Mouse (Mus musculus) embryo, embryonic 10.5 days (tissue): ENCODE measurements around the gene Elavl1.
"Not testable (repeated sequence)": the region's sequence is repeated elsewhere in the genome, so short reads cannot be mapped to it uniquely, and the experiment has no call there.

Experiments
- DNase-seq: peaks from one replicate; pipeline ENCODE4 v3.0.0-alpha.2; 2015; ENCODE audit warnings: low spot score

The Elavl1 gene

DNA sequence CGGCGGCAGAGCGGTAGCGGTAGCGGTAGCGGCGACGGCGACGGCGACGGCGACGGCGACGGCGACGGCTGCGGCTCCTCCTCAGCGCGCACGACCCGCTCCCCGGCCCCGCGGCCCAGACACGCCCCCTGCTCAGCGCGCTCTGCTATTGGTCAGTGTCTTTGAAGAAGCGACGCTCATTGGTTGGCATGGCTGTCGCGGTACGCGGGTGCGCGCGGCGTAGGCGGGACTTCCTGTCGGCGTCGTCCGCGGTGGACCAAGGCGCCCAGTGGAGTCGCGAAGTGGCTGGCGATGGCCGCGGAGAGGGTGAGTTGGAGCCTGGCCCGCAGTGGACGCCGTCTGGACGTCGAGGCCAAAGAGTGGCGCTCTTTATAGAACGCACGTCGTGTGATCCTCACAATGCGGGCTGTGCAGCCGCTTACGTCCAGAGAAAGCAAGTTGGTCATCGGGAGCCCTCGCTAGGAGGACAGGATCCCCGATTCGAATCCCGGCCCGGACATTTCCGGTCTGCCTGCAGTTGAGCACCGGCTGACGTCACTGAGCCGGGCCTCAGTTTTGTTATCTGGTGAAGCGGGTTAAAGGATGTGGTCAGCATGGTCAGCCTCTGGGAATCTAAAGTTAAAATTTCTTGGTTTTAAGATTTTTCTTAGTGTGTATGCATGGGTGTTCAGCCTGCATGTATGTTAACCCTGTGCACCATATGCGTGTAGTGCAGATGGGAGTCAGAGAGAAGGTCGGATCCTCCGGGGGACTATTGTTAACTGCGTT is at the start of gene Elavl1, which contains the start of gene Ccl25:
Gene Elavl1, minus strand, starts transcription at position 431 of the 768 bp plus-strand sequence.
Gene Ccl25, plus strand, starts transcription at position 228 of the 768 bp plus-strand sequence.
- DNase-seq = peak; percentile 95

DNA sequence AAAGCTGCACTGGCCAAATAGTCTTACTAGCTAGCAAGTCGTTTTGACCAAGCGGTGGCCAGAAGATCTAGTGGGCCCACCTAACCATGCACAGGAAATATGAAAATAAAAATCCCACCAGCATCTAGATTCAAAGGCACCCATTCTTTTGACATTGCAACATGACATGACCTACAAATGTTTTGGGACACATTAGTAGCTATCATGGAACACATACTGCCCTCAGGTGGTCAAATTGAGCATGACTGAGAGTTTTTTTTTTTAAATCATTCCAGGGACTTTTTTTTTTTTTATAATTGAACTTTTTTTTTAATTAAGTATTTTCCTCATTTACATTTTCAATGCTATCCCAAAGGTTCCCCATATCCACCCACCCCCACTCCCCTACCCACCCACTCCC is 47.4 kb upstream of the Elavl1 start:
- DNase-seq = peak; percentile 23

DNA sequence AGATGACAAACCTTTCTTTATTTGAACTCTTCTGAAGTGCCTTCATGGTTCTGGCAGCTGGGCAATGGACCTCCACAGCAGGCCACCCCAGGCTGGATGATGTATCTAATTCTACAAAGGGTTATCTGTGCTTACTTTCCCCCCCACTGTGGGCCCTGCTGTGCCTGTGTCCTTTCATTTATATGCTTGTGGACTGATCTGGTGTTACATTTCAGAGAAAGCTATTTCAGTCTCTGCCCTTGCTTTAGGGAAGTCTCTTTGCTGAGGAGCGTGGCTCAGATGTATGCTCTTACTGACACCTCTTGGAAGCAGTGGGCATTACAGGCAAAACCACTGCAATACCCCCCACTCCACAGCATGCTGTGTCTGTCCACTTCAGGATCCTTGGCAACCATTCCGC is 44.9 kb upstream of the Elavl1 start:
- peak; percentile 70 for DNase-seq

DNA sequence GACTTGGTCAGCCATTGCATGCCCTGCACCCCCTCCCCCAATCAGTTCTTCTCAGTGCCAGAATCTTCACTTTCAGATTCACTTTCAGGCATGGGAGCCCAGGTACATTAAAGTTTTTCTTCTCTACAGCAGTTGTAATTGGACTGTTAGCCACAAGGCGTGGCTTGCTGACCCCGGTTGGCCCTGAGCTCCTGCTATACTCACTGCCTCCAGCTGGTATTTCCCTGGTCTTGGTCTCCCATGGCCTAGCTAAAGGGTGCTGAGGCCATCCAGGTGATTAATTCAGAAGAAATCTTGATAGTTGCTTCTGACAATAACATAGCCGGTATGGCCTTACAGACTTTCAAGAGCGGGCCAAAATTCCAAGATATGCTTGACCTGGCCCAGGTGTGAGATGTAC is 43.3 kb upstream of the Elavl1 start:
- no peak for DNase-seq

DNA sequence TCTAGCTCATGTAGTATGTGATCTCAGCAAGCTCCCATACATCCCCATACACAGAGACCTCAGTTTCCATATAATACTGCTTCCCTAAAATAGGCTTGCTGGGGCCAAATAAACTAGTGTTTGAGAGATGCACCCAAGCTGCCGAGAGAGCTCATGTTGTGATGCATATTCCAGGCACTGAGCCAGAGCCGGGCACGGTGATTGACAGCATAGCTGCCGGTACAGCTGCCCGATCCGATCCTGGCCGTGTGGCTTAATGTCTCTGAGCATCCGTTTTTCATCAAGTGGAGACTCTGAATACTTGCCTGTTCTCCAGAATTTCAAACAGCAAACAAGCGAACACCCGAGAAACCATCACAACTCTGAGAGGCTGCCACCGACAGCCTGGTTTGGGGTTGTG is 42.6 kb upstream of the Elavl1 start:
- no peak for DNase-seq

DNA sequence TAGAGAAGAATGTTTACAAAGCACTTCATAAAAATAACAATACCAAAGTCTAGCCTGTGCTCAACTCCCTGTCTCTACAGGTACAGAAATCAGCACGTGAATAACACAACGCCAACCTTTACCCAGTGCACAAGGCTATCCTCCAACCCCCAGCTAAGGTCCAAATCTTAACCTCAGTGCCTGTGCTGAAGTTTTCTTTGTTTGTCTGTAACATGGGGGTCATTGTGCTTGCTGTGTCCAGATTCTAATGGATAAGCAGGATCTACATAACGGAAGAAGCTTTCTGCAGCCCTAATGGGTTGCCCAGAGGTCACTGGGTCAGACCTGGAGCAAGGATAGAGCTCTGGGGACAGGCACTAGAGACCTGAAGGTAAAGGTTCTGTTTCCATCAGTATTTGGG is 41.0 kb upstream of the Elavl1 start:
- DNase-seq = no peak

DNA sequence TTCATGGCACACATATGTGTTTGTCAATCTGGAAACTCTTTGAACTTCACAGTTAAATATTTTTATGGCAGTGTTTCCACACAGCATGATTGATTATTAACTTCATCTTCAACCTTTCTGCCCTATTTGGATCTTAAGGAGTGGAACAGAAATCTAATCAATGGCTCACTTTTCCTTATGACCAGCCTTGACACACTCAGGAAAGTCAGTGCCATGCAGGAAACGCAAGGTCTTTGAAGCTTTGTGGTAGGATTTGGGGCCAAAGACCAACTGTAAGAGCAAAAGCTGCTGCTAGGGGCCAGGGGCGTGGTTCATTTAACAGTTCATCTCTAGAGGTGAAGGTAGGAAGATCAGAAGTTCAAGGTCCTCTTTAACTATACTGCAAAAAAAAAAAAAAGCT is 35.7 kb upstream of the Elavl1 start:
- DNase-seq = no peak

DNA sequence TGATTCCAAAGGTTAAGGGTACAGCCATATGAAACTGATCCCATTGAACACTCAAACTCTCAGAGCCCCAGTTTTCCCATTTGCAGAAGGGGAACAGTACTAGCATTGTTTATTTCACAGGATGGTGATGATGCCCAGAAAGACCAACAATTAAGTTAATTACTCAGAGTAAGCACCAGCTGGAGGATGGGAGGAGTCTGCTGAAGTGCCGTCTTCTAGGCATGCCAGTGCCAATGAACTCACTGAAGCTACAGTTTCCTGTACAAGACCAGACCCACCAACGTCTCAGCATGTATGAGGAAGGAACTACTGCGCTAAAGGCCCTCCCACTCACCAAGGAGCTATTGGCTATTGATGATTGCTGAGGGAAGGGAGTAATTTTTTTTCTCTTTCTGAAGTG is 34.1 kb upstream of the Elavl1 start:
- no peak for DNase-seq

DNA sequence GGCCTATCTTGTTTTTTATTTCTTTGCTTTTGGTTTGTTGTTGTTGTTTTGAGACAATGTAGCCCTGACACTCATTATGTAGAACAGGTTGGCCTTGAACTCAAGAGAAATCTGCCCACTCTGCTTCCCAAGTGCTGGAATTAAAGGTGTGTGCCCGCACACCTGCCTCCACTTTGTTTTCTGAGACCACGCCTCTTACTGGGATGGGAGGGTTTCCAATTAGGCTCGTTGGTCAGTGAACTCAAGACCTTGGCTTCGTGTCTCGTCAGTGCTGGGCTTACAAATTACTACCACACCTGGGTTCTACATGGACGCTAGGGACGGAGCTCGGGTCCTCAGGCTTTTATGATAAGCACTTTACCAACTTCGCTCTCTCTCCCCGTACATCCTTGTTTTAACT is 30.2 kb upstream of the Elavl1 start:
- DNase-seq = no peak

DNA sequence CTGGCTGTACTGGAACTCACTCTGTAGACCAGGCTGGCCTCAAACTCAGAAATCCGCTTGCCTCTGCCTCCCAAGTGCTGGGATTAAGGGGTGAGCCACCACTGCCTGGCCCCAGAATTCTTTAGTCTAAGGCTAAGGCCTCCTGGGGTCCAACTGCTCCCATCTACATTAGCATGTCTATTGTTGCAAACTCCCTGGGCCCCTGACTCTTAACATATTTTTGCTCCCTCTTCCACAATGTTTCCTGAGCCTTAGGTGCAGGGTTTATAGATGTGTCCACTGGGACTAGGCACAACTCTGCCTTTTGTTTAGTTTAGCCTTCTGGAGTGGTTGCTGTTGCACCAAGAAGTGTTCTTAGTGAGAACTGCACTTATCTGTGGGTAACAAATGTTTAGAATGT is 29.3 kb upstream of the Elavl1 start:
- DNase-seq = no peak

DNA sequence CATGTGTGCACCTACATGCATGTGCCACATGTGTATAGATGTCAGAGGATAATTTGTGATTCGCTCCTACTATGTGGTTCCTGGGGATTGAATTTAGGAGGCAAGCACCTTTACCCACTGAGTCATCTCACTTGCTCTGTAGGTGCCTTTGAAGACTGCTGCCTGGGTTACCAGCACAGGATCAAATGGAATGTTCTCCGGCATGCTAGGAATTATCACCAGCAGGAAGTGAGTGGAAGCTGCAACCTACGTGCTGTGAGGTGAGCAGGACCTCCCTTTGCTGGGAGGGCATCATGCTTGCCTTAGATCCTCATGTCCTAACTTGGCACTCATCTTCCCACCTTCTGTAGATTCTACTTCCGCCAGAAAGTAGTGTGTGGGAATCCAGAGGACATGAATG is 28.5 kb upstream of the Elavl1 start:
- no peak for DNase-seq

DNA sequence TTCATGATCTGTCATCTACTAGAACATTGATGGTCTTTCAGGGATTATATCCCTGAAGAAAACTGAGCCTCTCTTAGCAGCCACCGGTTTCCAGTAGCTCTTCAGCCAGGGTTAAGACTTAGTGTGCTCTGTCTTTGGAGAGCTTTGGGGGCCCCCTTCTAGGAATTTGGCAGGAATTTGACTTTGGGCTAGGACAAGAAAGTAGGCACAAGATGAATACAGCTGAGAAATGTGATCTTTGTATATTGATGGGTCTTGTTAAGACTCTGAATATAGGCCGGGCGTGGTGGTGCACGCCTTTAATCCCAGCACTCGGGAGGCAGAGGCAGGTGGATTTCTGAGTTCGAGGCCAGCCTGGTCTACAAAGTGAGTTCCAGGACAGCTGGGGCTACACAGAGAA is 27.3 kb upstream of the Elavl1 start:
- DNase-seq = not testable (repeated sequence)

DNA sequence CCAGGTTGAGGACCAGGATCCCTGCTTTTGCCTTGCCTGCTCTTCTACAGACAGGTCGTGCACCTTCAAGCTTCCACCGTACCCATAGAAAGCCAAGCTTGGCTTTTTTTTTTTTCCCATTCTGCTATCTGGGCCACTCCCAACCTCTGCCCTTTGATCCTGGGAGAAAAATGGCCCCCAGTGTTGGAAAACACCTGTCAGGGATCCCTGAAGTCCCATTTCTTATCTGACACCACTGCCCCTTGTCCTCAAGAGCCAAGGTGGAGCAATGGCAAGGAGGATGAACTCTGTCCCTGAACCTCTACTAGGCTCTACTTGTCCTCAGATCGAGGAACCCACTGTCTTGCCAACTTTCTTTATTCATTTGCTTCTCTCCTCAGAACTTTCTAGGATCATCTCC is 25.4 kb upstream of the Elavl1 start:
- DNase-seq = no peak

DNA sequence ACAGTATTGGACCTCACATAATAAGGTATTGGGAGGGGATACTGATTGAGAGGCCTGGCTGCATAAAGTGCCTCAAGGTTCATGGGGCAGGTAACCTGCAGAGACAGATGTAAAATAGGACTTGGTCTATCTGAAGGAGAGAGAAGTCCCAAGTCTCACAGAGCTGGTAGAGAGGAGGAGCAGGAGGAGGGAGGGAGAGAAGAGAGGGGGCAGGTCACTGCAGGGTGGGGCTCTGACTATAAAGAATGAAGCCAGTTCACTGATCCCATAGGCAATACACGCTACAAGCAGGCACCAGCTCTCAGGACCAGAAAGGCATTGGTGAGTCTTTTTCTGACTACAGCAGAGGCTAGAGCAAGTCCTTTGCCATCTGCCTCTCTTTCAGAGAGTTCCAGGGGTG is 24.1 kb upstream of the Elavl1 start:
- DNase-seq = no peak

DNA sequence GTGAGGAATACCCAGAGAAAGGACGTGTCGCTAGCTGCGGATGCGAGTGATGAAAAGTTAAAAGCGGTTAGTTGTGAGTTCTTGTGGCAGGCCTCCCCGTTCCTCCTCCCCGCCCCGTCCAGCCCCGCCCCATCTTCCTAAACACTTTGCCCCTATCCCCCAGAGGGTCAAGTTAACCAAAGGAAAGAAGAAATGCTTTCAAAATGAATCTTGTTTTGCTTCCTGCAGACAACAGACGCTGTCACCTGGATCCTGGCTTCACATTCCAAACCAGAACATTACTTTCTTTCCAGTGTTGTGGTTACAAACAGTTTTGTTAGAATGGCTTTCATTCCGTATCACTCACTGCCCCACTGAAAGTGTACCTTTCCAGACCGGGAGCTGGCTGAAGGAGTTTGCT is 23.1 kb upstream of the Elavl1 start:
- no peak for DNase-seq

DNA sequence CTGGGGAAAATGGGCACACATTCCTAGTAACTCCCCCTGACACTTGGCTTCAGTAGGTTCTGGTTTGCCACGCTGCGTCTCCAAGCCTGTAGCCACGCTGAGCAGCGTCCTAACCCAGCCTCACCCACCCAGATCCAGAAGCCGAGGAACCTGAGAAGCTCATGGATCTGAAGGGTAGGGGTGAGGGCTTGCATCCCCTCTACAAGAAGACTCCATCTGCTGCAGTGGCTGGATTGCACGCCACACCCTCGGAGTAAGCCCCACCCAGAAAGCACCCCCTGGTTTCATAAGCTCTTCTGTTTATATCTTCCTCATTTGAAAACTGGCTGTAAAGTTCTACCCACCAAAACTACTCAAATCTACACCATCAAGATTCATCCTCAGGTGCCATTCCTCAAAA is 22.4 kb upstream of the Elavl1 start:
- DNase-seq = no peak

DNA sequence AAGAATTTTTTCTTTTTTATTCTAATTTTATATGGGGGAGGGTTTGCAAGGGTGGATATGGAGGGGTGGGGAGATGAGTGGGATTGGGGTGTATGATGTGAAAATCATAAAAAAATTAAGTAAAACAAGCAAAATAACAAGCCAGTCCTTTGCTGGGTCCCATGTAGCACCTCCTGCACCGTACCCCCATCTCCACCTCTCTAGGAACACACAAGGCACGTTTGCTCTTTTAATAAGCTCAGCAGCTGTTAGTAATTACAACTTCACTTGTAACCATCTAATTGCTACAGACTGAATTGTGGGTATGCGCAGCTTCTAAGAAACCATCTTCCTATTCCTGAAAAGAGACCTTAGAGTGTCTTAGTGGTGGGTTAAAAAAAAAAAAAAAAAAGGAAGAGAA is 15.0 kb upstream of the Elavl1 start:
- no peak for DNase-seq

DNA sequence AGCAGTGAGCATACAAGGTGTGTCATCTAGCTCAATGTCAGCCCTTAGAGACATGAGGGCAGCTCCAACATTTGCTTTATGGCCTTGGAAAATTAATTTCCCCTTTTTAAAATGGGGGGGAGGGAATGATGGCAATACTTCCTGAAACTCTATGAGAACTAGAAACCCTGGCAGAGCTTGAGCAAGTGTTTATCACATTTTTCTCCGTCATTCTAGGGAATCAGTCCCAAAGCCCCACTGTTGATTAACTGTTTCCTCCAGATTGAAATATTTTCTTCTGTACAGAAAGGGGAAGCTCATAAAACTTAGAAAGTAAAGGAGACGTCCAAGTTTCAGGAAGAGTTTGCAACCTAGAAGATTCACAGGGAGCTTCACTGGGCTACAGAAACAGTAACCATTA is 10.5 kb upstream of the Elavl1 start:
- DNase-seq = no peak

DNA sequence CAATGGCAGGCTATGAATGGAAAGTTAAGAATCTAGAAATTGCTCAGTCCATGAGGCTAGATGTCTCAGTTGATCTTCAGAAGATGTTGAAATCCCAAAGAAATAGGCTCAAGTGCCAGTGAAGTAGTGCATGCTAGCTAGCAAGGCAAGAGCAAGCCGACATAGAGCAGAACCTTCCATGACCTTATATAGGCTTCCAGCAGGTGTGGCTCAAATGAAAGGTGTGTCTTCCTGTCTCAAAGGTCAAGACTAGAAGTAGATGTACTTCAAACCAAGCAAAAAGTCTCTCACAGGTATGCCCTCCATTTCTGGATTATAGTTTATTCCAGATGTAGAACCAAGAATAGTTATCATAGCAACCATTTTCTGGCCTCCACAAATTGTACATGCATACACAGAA is 8.8 kb upstream of the Elavl1 start:
- DNase-seq = no peak

DNA sequence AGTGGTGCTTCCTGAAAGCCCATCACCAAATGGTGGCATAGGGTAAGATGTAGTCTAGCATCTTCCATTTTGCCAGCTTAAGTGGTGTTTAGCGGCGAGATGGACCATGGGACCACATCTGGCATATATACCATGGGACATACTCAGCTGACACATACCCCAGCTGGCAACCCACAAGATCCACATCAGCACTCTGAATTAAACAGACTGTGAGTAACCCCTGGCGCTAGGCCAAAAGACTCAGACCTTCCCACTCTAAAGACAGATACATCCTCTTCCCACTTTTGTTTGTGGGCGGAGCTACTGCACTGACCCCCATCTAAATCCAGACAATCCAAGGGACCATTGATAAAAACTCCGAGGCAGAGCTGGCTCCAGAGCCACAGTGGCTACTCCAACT is 3.8 kb upstream of the Elavl1 start:
- DNase-seq = no peak

DNA sequence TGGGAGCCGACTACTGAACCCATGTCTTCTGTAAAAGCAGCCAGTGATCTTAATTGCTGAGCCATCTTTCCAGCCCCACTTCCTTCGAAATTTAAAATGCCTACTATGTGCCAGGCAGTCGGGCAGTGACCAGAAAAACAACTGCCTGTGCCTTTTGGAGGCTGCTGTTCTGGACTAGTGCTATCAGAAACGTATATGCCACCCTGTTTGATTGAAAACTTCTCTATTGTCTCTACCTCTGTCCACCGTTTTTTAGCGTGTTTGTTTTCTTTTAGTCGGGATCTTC is 481 bp upstream of the Elavl1 start:
- peak; percentile 5 for DNase-seq

DNA sequence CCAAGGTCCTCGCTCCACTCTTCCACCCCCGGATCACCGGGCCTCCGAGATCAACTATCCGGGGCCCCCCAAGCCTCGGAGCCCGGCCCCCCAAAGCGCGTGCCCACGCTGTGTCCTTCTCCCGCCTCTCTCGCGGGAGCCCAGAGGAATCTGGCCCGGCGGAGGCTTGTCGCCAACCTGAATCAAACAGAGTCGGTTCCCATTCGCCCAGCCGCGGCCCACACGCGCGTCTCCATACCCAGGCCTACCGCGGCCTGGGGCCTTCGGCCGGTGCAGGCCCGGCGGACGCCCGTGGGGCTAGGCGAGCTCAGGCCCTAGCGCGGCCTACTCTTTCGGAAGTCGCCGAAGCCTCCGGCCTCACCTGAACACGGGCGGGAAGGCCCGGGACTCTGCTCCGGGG is 688 bp downstream of the Elavl1 start:
- no peak for DNase-seq

DNA sequence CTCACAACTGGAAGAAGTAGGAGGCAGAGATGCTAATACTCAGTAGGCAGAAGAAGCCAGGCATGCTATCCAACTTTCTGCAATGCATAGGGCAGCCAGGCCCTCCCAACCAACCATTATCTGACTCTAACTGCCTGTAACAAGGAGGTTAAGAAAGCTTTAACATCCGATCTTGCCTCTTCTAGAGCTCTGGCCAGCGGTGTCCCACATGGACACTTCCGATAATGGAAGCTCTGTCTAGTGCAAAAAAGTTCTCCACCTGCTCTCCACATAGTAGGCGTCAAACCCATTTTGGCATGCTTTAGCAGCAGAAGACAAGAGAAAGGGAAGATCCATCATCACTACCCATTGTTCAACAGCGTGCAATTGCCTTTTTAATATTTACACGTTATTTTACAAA is 1.3 kb downstream of the Elavl1 start:
- peak; percentile 28 for DNase-seq

DNA sequence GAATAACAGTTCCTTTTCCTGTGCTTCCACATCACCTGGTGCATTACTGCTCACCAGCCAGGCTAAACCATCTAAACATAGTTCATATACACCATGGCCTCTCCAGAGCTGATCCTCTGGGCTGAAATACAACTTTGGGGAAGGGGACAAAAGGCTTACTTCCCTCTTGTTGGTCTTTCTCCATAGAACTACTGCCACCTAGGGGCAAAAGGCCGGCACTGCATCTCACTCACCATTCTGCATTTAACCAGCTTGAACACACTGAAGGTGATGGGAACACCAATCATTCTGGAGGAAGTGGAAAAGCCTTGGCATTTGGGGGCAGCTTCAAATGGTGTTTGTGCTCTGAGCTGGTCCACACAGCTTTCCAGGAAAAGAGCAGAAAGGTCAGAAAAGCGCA is 2.7 kb downstream of the Elavl1 start:
- DNase-seq = peak; percentile 96

DNA sequence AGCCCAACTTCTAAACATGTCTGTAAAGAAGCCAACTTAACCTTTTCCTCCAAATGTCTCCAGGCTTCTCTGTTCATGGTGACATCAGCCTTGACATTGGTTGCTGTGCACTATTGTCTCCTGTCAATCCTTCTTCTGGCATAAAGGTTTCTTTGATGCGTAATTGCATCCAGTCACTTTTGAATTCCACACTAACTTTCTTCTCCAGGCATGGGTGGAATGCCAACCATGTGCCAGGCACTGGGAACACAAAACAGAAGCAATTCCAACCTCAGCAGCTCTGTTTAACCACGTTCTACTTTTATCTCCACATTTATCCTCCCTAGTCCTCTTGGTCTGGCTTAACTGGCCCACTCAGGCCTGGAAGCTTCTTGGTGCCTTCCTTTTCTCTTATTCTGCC is 4.2 kb downstream of the Elavl1 start:
- DNase-seq = no peak
